Mouse (Mus musculus) ES-E14 (cell line): ENCODE data around the gene Lgals1. TPM values are rescaled to one million over a fixed set of nuclear protein-coding genes. Genes with fewer than 3 reads are reported as not detected.
"Not testable (repeated sequence)": the region's sequence is repeated elsewhere in the genome, so short reads cannot be mapped to it uniquely, and the experiment has no call there.

Experiments used
- DNase-seq: peaks from one replicate; pipeline ENCODE4 v3.0.0-alpha.2; 2013; ENCODE audit warnings: low read depth, low spot score
- H3K27ac ChIP-seq: 2 replicates; pipeline ENCODE4 v1.5.1; 2012; ENCODE audit warnings: low read depth, mild to moderate bottlenecking, low read length, moderate library complexity, mixed read lengths; ENCODE audit not compliant: poor library complexity, insufficient read depth, severe bottlenecking
- H3K36me3 ChIP-seq: 2 replicates; pipeline ENCODE4 v1.6.1; 2012; ENCODE audit warnings: mild to moderate bottlenecking, low read length, moderate library complexity, mixed read lengths; ENCODE audit not compliant: control insufficient read depth, poor library complexity, insufficient read depth, severe bottlenecking
- H3K4me1 ChIP-seq, 2 experiments: fragments of 150-350 bp in 1 of 2; sonication (generic) in 1 of 2; 2 replicates each; pipeline ENCODE4 v1.6.1; 2012; ENCODE audit warnings: low read length in 2 of 2, mild to moderate bottlenecking in 1 of 2, mixed read lengths in 1 of 2; ENCODE audit not compliant: control insufficient read depth in 2 of 2, insufficient read depth in 2 of 2, poor library complexity in 1 of 2
- H3K4me3 ChIP-seq, 2 experiments: fragments of 150-350 bp in 1 of 2; sonication (generic) in 1 of 2; 2 replicates each; pipeline ENCODE4 v1.5.1; 2012; ENCODE audit warnings: low read length in 2 of 2, low read depth in 1 of 2, mild to moderate bottlenecking in 1 of 2, mixed read lengths in 1 of 2; ENCODE audit not compliant: insufficient read depth in 1 of 2, poor library complexity in 1 of 2, severe bottlenecking in 1 of 2
- H3K9ac ChIP-seq: 2 replicates; pipeline ENCODE4 v1.6.1; 2012; ENCODE audit warnings: low read depth, mild to moderate bottlenecking, low read length, mixed read lengths; ENCODE audit not compliant: poor library complexity, insufficient read depth, severe bottlenecking
- H3K9me3 ChIP-seq: fragments of 150-350 bp; sonication (generic); 2 replicates; pipeline ENCODE4 v1.6.1; 2012; ENCODE audit warnings: low read depth, mild to moderate bottlenecking, low read length; ENCODE audit not compliant: control insufficient read depth, insufficient read depth
- CHD2 ChIP-seq: IDR thresholded peaks from 2 replicates; pipeline ENCODE4 v1.6.1; 2014; ENCODE audit warnings: mild to moderate bottlenecking, low read depth, low read length, inconsistent platforms
- HCFC1 ChIP-seq: IDR thresholded peaks from 2 replicates; pipeline ENCODE4 v1.6.1; 2012; ENCODE audit warnings: low read length, inconsistent platforms, borderline replicate concordance; ENCODE audit not compliant: insufficient read depth
- MAFK ChIP-seq: IDR thresholded peaks from 2 replicates; pipeline ENCODE4 v1.6.1; 2014; ENCODE audit warnings: mild to moderate bottlenecking, low read depth, low read length, inconsistent platforms; ENCODE audit not compliant: insufficient read depth
- ZC3H11A ChIP-seq: IDR thresholded peaks from 2 replicates; pipeline ENCODE4 v1.6.1; 2012; ENCODE audit warnings: low read depth, mild to moderate bottlenecking, inconsistent platforms, low read length, borderline replicate concordance
- ZNF384 ChIP-seq: IDR thresholded peaks from 2 replicates; pipeline ENCODE4 v1.6.1; 2012; ENCODE audit warnings: low read depth, low read length, inconsistent platforms
- in situ Hi-C, 2 experiments: fragments of 600-800 bp; cut with MboI; formaldehyde crosslinking; loops; one replicate each; pipeline ENCODE4 v1.15.1; 2025; ENCODE audit warnings: low sequenced_read_pairs in 2 of 2, inconsistent platforms in 1 of 2; ENCODE audit not compliant: unreplicated experiment in 2 of 2
- total RNA-seq: library from RNA; depleted of rRNA; stranded (reverse); fragments of 300-350 nt; gene quantifications from 2 replicates; pipeline ENCODE4 v1.2.3, GENCODE M21; 2012; rRNA removed

Gene Lgals1
- 541 and 1,081 TPM in 2 replicates for total RNA-seq

DNA sequence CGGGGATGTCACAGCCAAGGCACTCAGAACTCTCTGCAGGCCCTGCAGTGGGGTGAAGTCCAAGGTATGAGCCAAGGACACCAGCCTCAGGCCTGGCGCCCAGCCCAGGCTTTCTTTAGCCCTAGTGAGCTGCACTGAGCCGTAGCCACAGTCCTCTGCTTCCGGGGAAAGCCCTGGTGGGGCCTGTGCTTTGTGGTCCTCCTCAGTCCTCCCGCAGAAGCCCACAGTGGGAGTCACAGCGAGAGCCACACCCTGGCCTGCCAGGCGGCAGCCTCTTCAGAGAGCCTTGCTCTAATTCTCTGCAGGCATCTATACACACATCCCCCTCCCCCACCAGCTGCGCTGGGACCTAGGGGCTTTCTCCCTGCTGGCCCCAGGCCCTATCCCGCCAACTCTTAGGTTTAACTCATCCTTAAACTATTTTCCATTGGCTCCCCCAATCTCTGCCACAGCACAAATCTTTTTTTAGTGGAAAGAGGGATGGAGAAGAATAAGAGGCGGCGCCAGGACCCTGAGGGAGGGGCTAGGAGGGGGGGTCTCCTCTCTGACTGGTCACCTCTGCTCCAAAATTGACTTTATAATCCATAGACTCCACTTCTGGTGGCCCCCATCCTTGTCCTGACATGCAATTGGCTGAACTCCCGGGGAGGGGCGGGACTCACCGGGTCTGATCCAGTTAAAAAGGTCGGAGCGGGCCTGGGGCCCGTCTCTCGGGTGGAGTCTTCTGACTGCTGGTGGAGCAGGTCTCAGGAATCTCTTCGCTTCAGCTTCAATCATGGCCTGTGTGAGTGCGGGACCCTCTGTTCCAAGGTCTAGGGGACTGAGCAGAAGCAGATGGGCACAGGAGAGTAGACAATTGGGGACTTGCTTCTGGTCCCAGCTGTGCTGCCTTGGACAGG is at the start of gene Lgals1:
Lgals1 (plus strand) TSS at position 705 of the 899 bp plus-strand sequence.
- Histone ChIP-seq H3K4me1 (peaks cover 21 to 23% of the 10 kb centered on the region in 2 experiments), H3K9ac (no peak within 1 kb of the TSS), H3K4me3 (peak within 1 kb of the TSS; percentile 44 to 52), H3K36me3 (peaks cover 3% of the 10 kb centered on the region; the same call in 1 of the 2 replicates), H3K27ac (no peak within 1 kb of the TSS), H3K9me3 (no peaks in the 10 kb centered on the region)
- TF ChIP-seq MAFK (no peak), ZNF384 (no peak), HCFC1 (no peak), ZC3H11A (no peak), CHD2 (no peak)
- in situ Hi-C loops, result no loop called here
- peak; percentile 67 for DNase-seq

DNA sequence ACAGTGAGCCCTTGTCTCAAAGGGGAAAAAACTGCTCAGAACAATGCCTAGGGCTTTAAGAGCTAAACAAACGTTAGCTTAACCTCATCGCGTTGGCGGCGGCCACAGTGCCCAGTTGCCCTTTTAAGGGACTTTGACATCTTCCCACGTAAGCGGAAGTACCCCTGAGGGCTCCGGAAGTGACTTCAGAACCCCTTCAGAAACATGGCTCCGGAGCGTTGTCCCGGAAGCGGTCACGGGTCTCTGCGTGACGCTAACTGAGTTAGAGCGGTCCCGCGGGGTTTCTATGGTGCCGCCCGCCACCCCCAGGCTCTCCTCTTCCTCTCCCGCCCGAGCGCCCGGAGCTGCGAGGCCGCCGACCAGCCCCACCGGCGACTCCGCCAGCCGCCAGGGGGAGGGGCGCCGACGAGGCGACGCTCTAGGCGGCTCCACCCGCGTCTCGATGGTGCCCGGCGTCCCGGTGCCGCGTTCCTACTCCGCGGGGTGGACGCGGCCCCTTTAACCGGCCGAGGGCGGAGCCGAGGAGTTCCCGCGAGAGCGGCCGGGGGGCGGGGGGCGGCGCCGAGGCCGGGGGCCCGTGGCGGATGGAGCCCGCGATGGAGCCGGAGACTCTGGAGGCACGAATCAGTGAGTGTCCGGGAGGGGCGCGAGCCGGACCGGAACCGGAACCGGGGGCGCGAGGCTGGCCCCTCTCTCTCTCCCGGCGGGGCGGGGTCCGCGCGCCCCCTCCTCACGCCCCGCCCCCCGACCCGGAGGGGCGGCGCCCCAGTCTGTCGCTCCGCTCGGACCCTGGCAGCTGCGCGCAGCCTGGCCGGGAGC is 49.3 kb upstream of the Lgals1 start, which contains the start of gene Gga1:
Gga1 (plus strand) TSS at position 200 of the 819 bp plus-strand sequence.
- Histone ChIP-seq H3K4me3 (peak within 1 kb of the TSS; percentile 83 to 92), H3K27ac (peak within 1 kb of the TSS; percentile 98), H3K9me3 (no peaks in the 10 kb centered on the region), H3K36me3 (peaks cover 12% of the 10 kb centered on the region; the same call in 1 of the 2 replicates), H3K9ac (peak within 1 kb of the TSS; percentile 95), H3K4me1 (peaks cover 0 to 22% of the 10 kb centered on the region in 2 experiments; a peak in 3 of 4 replicates)
- TF ChIP-seq HCFC1, result peak; percentile 52; the same call in 1 of the 2 replicates
- no peak for TF ChIP-seq ZC3H11A
- peak; percentile 88 for TF ChIP-seq CHD2
- DNase-seq, result peak; percentile 90
- in situ Hi-C loops, result no loop called here

GRCm38 (mm10) chr15:78877810-78878390 is 48.6 kb upstream of the Lgals1 start:
- Histone ChIP-seq H3K4me1 (peaks cover 0 to 20% of the 10 kb centered on the region in 2 experiments; a peak in 3 of 4 replicates), H3K36me3 (peaks cover 17% of the 10 kb centered on the region; the same call in 1 of the 2 replicates), H3K27ac (peak overlapping the region; percentile 98), H3K4me3 (peak overlapping the region; percentile 83 to 92), H3K9ac (peak overlapping the region; percentile 95), H3K9me3 (no peaks in the 10 kb centered on the region)
- TF ChIP-seq HCFC1 (no peak), CHD2 (no peak), ZNF384 (no peak), ZC3H11A (no peak)
- in situ Hi-C loops, result no loop called here
- DNase-seq, result no peak

GRCm38 (mm10) chr15:78878792-78879516 is 47.6 kb upstream of the Lgals1 start:
- H3K9me3 ChIP-seq, H3K4me3 ChIP-seq, H3K9ac ChIP-seq, DNase-seq, in situ Hi-C loops, H3K27ac ChIP-seq: not testable (repeated sequence)
- Histone ChIP-seq H3K36me3 (peaks cover 23% of the 10 kb centered on the region; the same call in 1 of the 2 replicates), H3K4me1 (peaks cover 0 to 17% of the 10 kb centered on the region in 2 experiments; a peak in 2 of 4 replicates)
